Mouse (Mus musculus): ENCODE measurements at regions not wholly inside any gene's neighbourhood (a gene's known extent, or its start where the extent isn't known, plus 50 kb on each side); places are given as distances from the start of the nearest gene placed in this dataset.
A peak's percentile ranks its signal among the peaks of the same experiment; 100 is the strongest.

DNA sequence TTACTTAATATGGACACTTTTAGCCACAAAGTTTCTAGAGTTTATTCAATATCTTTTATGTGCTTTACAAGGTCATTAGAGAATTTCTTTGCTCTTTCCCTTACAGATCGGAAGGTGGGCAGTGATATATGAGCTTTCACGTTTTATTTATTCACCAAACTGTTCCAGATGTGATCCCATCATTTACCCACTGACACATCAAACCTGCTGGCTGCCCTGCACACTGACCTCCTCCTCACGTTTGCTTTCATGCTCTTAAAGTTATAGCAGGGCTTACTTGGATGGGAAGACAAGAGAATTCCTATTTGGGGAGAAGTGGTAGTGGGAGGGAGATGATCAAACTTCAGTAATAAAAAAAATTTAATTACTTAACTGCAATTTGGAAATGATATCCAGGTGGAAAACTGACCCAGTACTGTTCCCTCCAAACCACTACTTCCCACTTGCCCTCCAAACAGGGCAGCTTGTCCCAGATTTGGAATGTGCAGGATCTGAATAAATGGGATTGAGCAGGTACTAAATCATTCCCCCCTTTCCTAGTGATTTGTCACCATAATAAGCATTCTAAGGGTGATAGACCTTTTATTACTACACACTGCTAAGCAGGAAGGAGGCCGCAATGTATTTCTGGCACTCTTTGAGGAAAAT is 144.2 kb downstream of the 1700020N15Rik start:
- DNase-seq (ENCODE audit: low spot score) = peak; percentile 23

DNA sequence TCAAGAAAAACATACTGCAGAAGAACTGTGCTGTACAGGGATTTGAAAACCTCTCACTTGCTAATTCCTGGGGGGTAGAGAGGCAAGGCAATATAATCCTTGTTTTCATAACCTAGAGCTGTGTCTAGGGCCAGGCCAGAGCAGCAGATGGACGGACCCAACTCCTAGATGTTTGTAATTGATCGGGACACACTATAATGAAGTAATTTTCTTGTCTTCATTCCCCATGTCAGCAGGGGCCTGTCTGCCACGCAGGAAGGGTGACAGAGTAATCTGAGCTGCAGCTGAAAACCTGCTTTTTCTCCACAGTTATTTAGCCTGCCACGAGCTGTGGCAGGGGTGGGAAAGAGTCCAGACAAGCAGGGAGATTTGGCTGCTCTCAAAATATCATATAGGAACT is 149.2 kb downstream of the 1700020N15Rik start:
- DNase-seq (ENCODE audit: low spot score) = peak; percentile 25

DNA sequence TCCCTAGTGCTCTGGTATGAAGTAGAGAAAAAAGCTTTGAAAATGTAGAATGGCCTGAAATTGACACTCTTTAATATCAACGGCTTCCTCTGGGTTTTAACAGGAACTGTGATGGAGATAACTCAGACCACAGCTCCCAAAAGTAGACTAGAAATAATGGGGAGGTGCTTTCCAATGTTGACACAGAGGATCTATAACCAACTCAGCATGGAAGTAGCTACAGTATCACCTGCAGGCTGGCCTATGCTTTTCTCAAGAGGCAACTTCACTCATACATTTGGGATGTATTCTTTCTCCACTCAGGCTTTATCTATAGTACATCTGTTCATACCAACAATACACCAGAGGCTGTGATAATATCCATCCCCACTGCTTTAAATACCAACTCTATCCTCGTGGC is 154.5 kb downstream of the 1700020N15Rik start:
- no peak for DNase-seq (ENCODE audit: low spot score)

All from embryo, embryonic 10 days (tissue).